Mouse (Mus musculus): ENCODE measurements around the gene Ubfd1. TPM values are rescaled to one million over a fixed set of nuclear protein-coding genes. Genes with fewer than 3 reads are reported as not detected.

The Ubfd1 gene
- 41.4 and 42.2 TPM in 2 replicates for polyA plus RNA-seq (2012; rRNA removed)

GRCm38 (mm10) chr7:122066945-122067516 is at the start of gene Ubfd1, which contains the start of gene Ears2:
Gene Ubfd1 (plus strand): TSS chr7:122067175.
Gene Ears2 (minus strand): TSS chr7:122067263.
- H3K4me3 ChIP-seq (ENCODE audit: insufficient read depth, low read length): peak within 1 kb of the TSS; percentile 74
- peaks cover 9% of the 10 kb centered on the region for H3K4me1 ChIP-seq (ENCODE audit: control insufficient read depth, insufficient read depth, low read length)
- H3K27ac ChIP-seq (ENCODE audit: insufficient read depth, low read length): peak within 1 kb of the TSS; percentile 93
- peak; percentile 29; the same call in 1 of the 2 replicates for TF ChIP-seq POLR2A (IDR thresholded peaks at IDR 0.05; ENCODE audit: extremely low read depth, insufficient read depth, low read length)
- no peak for TF ChIP-seq CTCF (IDR thresholded peaks at IDR 0.05; ENCODE audit: extremely low read depth, insufficient read depth, low read length)

GRCm38 (mm10) chr7:122018247-122018646 is 48.7 kb upstream of the Ubfd1 start:
- H3K4me3 ChIP-seq (ENCODE audit: insufficient read depth, low read length): no peak overlapping the region; the same call in 1 of the 2 replicates
- no peak for TF ChIP-seq POLR2A (IDR thresholded peaks at IDR 0.05; ENCODE audit: extremely low read depth, insufficient read depth, low read length)
- no peak for TF ChIP-seq CTCF (IDR thresholded peaks at IDR 0.05; ENCODE audit: extremely low read depth, insufficient read depth, low read length)
- no peaks in the 10 kb centered on the region for H3K4me1 ChIP-seq (ENCODE audit: control insufficient read depth, insufficient read depth, low read length)
- H3K27ac ChIP-seq (ENCODE audit: insufficient read depth, low read length): no peak overlapping the region

DNA sequence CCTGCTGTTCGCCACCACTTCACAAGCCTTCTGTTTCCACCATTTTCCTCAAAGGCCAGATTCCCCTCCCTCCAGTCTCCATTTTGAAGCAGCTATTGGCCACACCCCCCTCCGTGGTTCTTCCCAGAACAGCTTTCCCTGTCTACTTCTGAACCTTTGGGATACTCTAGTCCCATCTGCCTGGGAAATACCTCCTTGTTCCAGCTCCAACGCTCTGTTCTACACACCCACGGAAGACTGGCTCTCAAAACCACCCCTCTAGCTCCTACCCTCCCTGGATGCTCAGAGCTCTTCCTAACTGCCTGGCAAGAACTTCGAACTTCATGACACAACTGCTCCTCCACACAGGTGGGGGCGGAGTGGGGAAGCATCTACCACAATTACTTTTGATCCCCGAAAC is 48.0 kb upstream of the Ubfd1 start:
- peak overlapping the region; percentile 83; the same call in 1 of the 2 replicates for H3K4me3 ChIP-seq (ENCODE audit: insufficient read depth, low read length)

GRCm38 (mm10) chr7:122020273-122020666 is 46.7 kb upstream of the Ubfd1 start:
- no peak for TF ChIP-seq POLR2A (IDR thresholded peaks at IDR 0.05; ENCODE audit: extremely low read depth, insufficient read depth, low read length)
- no peak for TF ChIP-seq CTCF (IDR thresholded peaks at IDR 0.05; ENCODE audit: extremely low read depth, insufficient read depth, low read length)
- Histone ChIP-seq H3K4me3 (ENCODE audit: insufficient read depth, low read length) (peak overlapping the region; percentile 83), H3K27ac (ENCODE audit: insufficient read depth, low read length) (no peak overlapping the region), H3K4me1 (ENCODE audit: control insufficient read depth, insufficient read depth, low read length) (no peaks in the 10 kb centered on the region)

More for the DNA sequence above, 48.0 kb upstream of the Ubfd1 start:
- Histone ChIP-seq H3K27ac (ENCODE audit: insufficient read depth, low read length) (no peak overlapping the region), H3K4me1 (ENCODE audit: control insufficient read depth, insufficient read depth, low read length) (no peaks in the 10 kb centered on the region)
- TF ChIP-seq CTCF (IDR thresholded peaks at IDR 0.05; ENCODE audit: extremely low read depth, insufficient read depth, low read length): no peak
- TF ChIP-seq POLR2A (IDR thresholded peaks at IDR 0.05; ENCODE audit: extremely low read depth, insufficient read depth, low read length): no peak

GRCm38 (mm10) chr7:122020667-122021354 is 46.2 kb upstream of the Ubfd1 start, which contains the start of gene Gga2:
Gene Gga2 (minus strand): TSS chr7:122021222.
- Histone ChIP-seq H3K27ac (ENCODE audit: insufficient read depth, low read length) (peak within 1 kb of the TSS; percentile 79), H3K4me3 (ENCODE audit: insufficient read depth, low read length) (peak within 1 kb of the TSS; percentile 83), H3K4me1 (ENCODE audit: control insufficient read depth, insufficient read depth, low read length) (no peaks in the 10 kb centered on the region)
- TF ChIP-seq CTCF (IDR thresholded peaks at IDR 0.05; ENCODE audit: extremely low read depth, insufficient read depth, low read length): no peak
- peak; percentile 72; the same call in 1 of the 2 replicates for TF ChIP-seq POLR2A (IDR thresholded peaks at IDR 0.05; ENCODE audit: extremely low read depth, insufficient read depth, low read length)

DNA sequence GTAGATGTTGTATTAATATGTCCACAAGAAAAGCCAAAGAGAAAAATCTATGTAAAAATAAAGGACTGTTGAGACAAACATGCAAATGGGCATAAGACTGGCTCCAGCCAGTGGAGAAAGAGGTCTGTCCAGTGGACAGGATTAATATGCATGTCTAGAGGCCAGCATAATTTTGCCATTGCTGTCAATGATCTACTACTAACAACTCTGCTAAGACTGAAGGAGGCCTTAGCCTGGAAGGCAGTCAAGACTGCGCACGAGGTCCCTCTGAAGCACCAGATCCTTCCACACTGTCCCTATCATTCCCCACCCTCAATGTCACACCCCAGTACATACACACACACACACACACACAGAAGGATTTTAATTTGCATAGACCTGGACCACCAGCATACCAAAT is 44.8 kb upstream of the Ubfd1 start:
- no peaks in the 10 kb centered on the region for H3K4me1 ChIP-seq (ENCODE audit: control insufficient read depth, insufficient read depth, low read length)
- no peak overlapping the region for H3K4me3 ChIP-seq (ENCODE audit: insufficient read depth, low read length)
- H3K27ac ChIP-seq (ENCODE audit: insufficient read depth, low read length): no peak overlapping the region
- no peak for TF ChIP-seq POLR2A (IDR thresholded peaks at IDR 0.05; ENCODE audit: extremely low read depth, insufficient read depth, low read length)
- no peak for TF ChIP-seq CTCF (IDR thresholded peaks at IDR 0.05; ENCODE audit: extremely low read depth, insufficient read depth, low read length)

- no peak for TF ChIP-seq POLR2A (IDR thresholded peaks at IDR 0.05; ENCODE audit: extremely low read depth, insufficient read depth, low read length)
- no peak for TF ChIP-seq CTCF (IDR thresholded peaks at IDR 0.05; ENCODE audit: extremely low read depth, insufficient read depth, low read length)
Measured at GRCm38 (mm10) chr7:122033371-122033770, 33.6 kb upstream of the Ubfd1 start.

GRCm38 (mm10) chr7:122034348-122034747 is 32.6 kb upstream of the Ubfd1 start:
- peak; percentile 48 for TF ChIP-seq CTCF (IDR thresholded peaks at IDR 0.05; ENCODE audit: extremely low read depth, insufficient read depth, low read length)
- TF ChIP-seq POLR2A (IDR thresholded peaks at IDR 0.05; ENCODE audit: extremely low read depth, insufficient read depth, low read length): no peak
- H3K4me1 ChIP-seq (ENCODE audit: control insufficient read depth, insufficient read depth, low read length): no peaks in the 10 kb centered on the region; the same call in 1 of the 2 replicates
- no peak overlapping the region for H3K4me3 ChIP-seq (ENCODE audit: insufficient read depth, low read length)
- no peak overlapping the region for H3K27ac ChIP-seq (ENCODE audit: insufficient read depth, low read length)

More at GRCm38 (mm10) chr7:122033371-122033770, 33.6 kb upstream of the Ubfd1 start:
- Histone ChIP-seq H3K27ac (ENCODE audit: insufficient read depth, low read length) (no peak overlapping the region), H3K4me3 (ENCODE audit: insufficient read depth, low read length) (no peak overlapping the region), H3K4me1 (ENCODE audit: control insufficient read depth, insufficient read depth, low read length) (no peaks in the 10 kb centered on the region; the same call in 1 of the 2 replicates)

- no peak overlapping the region for H3K4me3 ChIP-seq (ENCODE audit: insufficient read depth, low read length)
- TF ChIP-seq POLR2A (IDR thresholded peaks at IDR 0.05; ENCODE audit: extremely low read depth, insufficient read depth, low read length): no peak
- TF ChIP-seq CTCF (IDR thresholded peaks at IDR 0.05; ENCODE audit: extremely low read depth, insufficient read depth, low read length): no peak
- no peak overlapping the region for H3K27ac ChIP-seq (ENCODE audit: insufficient read depth, low read length)
- H3K4me1 ChIP-seq (ENCODE audit: control insufficient read depth, insufficient read depth, low read length): 0 out of 2 replicates have a peak, but pooled peaks cover 1% of the 10 kb centered on the region
Measured at GRCm38 (mm10) chr7:122044106-122044505, 22.9 kb upstream of the Ubfd1 start.

Data from cortical plate, adult 2 months (tissue).